Mouse (Mus musculus): ENCODE data around the gene Anxa6.

DNA sequence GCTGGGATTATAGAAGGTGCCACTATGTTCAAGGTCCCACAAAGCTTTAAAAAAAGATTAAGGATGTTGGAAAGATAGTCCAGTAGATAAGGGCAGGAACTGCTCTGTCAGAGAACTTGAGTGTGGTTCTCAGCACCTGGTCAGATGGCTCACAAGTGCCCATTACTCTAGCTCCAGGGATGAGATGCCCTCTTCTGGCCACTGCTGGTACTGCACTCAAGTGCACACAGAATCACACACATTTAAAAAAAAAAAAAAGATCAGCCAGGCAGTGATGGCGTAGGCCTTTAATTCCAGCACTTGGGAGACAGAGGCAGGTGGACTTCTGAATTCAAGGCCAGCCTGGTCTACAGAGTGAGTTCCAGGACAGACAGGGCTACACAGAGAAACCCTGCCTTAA, 45.3 kb downstream of the Anxa6 start:
- TF ChIP-seq CTCF (IDR thresholded peaks at IDR 0.05; ENCODE audit: low read depth, low read length) (peak; percentile 83), POLR2A (IDR thresholded peaks at IDR 0.05; ENCODE audit: borderline replicate concordance, low read depth, low read length) (no peak)

All from bone marrow macrophage, adult 2 months (primary cell).